Mouse (Mus musculus): ENCODE measurements around the gene Lif.

DNA sequence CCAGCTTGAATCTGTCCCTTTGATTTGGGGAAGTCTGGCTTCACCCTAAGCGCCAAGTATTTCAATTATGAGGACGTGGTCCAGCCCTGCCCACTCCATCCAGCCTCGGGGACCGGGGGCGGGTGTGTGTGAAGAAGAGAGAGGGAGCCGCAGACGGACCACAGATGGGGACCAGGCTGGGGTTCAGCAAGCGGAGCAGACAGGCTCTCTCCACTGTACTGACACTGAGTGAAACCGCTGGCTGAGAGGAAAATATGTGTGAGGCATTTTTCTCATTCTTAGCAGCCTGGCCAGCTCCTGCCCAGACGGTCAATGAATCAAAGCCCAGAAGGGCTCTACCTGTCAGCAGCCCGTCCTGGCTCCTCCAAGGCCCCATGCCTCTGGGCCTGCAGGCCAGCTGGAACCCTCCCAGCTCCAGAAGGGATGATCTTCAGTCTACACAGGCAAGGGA, 19.1 kb downstream of the Lif start:
- TF ChIP-seq CTCF (IDR thresholded peaks at IDR 0.05) (no peak), EP300 (IDR thresholded peaks at IDR 0.05) (no peak)
